Mouse (Mus musculus): ENCODE measurements around the gene Trip10. TPM values are rescaled to one million over a fixed set of nuclear protein-coding genes. Genes with fewer than 3 reads are reported as not detected.

Gene Trip10
- total RNA-seq, 2 experiments from 2014 or later, result 7.5 to 9.9 TPM

DNA sequence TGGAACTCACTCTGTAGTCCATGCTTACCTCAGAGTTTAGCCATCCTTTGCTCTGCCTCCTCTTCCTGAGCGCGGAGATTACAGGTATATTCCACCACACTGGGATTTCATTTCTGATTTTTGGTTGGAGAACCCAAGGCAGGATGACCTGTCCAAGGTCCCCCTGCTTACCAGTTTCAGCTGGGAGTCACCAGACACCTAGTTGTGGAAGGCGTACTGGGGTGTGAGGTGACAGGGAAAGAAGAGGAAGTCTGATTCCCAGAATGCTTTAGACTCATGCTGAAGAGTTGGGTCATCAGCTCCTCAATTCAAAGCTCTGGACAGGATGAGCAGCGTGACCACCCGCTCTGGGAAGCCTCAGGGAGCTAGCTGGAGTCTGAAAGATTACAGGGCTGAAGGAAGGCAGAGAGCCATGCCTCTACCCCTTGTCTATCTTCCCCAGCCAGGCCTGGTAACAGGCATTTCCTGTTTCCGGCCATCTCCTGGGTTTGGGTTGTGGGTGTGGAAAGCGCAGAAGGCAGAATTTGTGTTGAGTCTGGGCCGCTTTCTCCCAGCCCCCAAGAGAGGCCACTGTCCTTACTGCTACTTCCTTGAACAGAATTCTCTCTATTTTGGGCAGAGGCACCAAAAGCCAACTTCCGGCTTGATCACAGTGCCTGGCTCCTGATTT, 40.9 kb downstream of the Trip10 start:
- no peak for DNase-seq (ENCODE audit: low spot score in 2 of 2)

DNA sequence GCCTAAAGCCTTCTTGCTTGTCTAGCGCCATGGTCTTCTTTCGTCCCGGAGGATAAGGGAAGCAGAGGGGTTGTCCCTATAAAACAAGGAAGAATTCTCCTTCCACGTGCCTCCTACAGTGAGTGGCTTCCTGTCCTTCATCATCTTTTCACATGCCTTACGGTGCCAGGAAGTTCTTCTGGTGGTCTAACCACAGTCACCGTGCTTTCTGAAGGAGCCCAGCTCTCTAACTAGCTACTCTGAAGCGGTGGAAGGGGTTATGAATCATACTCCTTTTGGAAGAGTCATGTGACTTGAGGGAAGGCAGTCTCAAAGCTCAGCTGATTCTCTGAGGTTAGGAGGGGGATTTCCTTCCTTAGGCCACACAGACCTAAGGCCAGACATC, 41.4 kb downstream of the Trip10 start:
- DNase-seq (ENCODE audit: low spot score in 2 of 2), result no peak

DNA sequence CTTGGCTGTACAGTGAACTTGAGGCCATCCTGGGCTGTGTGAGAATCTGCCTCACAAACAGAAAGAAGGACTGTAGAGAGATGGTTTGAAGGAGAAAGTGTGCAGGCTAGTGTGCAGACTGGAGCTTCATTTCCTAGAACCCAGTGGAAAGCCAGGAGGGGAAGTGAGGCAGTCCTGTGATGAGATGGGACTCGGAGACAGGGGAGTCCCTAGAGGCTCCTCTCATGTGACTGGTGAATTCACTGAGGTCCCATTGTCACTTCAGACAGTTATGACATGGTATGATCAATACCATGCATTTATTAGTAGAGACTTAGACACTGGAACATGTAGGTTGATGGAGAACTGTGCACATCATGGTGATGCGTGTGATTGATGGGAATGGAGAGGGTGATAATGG, 43.0 kb downstream of the Trip10 start:
- no peak for DNase-seq (ENCODE audit: low spot score in 2 of 2)

DNA sequence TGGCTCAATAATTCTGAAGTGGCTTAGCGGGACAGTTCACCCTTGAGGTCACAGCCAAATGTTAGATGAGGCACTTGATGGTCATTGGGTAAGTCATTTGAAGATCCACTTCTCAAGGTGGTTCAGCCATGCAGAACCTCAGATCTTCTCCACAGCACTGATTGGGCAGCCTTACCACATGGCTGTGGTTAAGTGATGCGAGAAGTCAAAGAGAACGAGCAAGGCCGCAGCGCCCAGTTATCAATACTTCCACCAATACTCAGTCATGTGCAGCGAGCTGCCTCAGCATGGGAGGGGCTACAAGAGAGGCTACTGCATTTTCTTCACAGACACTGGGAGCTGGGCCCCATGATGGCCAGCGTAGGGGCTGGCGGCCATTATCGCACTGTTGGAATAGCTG, 43.7 kb downstream of the Trip10 start:
- DNase-seq (ENCODE audit: low spot score in 2 of 2), result no peak

DNA sequence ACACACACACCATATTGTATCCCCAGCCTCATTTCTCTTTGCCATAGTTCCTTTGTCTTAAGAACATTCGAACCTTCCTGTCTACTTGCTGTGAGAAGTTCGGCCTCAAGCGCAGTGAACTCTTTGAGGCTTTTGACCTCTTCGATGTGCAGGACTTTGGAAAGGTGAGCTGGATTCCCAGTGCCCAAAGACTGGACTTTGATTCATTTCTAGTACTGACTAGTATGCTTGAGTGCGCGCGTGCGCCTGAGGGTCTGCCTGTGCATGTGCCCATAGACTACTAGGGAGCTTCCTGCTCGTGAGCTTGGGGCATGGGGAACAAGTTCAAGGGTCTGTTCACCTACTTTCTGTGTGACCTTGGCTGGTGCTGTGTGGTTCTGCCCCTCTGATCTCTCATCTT, 46.7 kb downstream of the Trip10 start:
- DNase-seq (ENCODE audit: low spot score in 2 of 2), result no peak

DNA sequence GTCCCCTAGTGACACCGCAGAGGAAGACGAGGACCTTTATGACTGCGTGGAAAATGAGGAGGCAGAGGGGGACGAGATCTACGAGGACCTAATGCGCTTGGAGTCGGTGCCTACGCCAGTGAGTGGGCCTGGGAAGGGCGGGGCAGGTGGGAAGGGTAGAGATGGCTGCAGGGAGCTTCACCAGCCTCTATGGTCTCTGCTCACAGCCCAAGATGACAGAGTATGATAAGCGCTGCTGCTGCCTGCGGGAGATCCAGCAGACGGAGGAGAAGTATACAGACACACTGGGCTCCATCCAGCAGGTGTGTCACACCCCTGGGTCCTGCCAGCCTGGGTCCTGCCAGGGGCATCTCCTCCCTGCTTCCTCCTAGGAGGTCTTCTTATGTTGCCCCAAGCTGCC, 47.8 kb downstream of the Trip10 start:
- no peak for DNase-seq (ENCODE audit: low spot score in 2 of 2)

DNA sequence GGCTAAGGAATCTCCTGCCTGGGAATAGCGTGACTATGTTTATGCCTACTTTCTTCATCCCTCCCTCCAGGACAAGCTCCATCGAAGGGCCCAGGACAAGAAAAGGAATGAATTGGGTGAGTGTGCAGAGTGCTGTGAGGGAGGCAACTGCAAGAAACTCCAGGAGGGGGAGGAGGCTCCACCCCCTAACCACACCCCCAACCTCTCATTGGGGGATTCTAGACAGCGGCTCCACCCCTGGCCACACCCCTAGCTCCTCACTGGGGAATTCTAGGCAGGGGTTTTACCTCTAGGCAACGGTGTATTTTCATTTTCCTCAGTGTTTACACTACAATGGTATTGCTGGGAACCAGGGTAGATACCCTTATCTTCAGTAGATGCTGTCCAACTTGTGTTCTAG, 56.3 kb downstream of the Trip10 start:
- DNase-seq (ENCODE audit: low spot score in 2 of 2), result no peak

DNA sequence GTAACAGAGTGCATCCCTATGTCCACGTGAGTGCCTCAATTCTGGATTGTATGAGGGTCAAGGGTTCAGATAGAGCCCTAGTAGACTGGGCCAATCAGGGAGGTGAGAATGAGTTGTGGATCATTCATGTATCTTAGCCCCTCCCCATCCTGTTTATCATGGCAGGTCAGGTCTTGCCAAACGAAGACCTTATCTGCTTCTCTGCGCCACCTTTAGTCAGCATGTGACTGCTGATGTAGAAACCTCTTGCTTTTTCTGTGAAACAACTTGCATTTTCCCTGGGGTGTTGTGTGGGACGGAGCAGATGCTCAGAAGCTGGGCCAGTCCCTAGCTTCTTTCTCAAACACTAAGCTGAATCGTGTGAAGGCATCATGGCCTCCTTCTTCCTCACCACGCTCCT, 57.8 kb downstream of the Trip10 start:
- DNase-seq (ENCODE audit: low spot score in 2 of 2), result peak; percentile 3 to 13

DNA sequence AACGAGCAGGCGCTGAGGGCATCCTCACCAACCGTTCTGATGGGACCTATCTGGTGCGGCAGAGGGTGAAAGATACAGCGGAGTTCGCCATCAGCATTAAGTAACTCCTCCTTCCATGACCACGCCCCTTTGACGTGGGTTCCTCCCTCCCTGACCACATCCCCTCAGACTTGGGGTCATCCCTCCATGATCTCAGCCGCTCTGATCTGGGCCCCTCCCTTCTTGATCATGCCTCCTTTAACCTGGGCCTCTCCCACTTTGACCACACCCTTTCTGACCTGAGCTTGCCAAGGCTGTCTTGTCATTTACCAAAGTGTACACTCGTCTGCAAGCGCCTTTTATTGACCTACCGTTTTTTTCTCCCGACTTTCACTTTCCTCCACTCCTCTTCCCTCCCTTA, 62.5 kb downstream of the Trip10 start:
- no peak for DNase-seq (ENCODE audit: low spot score in 2 of 2)

Small RNA genes lying within 50 kb of the gene (microRNA-seq; reads per million reads assigned to microRNA genes)
- 0 reads per million in 2 experiments for gene Mir6978

Other genes with a start within 250 kb of the Trip10 start
- gene Pspn, start 249.4 kb upstream of the Trip10 start, total RNA-seq (2021), result not detected
- 10 to 100 TPM; 67.3 to 68.6 TPM for gene Gtf2f1, start 238.2 kb upstream of the Trip10 start, total RNA-seq (2021)
- gene Gm17949, start 238.0 kb upstream of the Trip10 start, total RNA-seq (2021), result under 1 TPM; 0.37 to 0.38 TPM
- 100 to 1,000 TPM; 114 to 117 TPM for gene Khsrp, start 217.9 kb upstream of the Trip10 start, total RNA-seq (2021)
- not detected for gene Slc25a41, start 207.8 kb upstream of the Trip10 start, total RNA-seq (2021)
- gene Crb3, start 190.3 kb upstream of the Trip10 start, total RNA-seq (2021), result 1 to 10 TPM in 1 of 2 experiments, under 1 TPM in 1; 0.71 to 1.2 TPM
- 100 to 1,000 TPM; 374 to 393 TPM for gene Slc25a23, start 189.6 kb upstream of the Trip10 start, total RNA-seq (2021)
- gene Dennd1c, start 170.9 kb upstream of the Trip10 start, total RNA-seq (2021), result 1 to 10 TPM; 1.1 to 1.4 TPM
- 100 to 1,000 TPM; 515 to 565 TPM for gene Tubb4a, start 161.7 kb upstream of the Trip10 start, total RNA-seq (2021)
- 1 to 10 TPM; 1.0 to 1.2 TPM for gene Tnfsf9, start 144.1 kb upstream of the Trip10 start, total RNA-seq (2021)
- under 1 TPM in 1 of 2 experiments, not detected in 1; 0.40 TPM for gene Cd70, start 99.7 kb upstream of the Trip10 start, total RNA-seq (2021)
- not detected for gene Tnfsf14, start 55.3 kb upstream of the Trip10 start, total RNA-seq (2021)
- gene C3, start 21.3 kb upstream of the Trip10 start, total RNA-seq (2021), result 1 to 10 TPM; 1.9 to 2.5 TPM
- gene Gpr108, start 1.0 kb upstream of the Trip10 start, total RNA-seq (2021), result 10 to 100 TPM; 26.7 to 27.1 TPM
- gene Vav1, start 29.6 kb downstream of the Trip10 start, total RNA-seq (2021), result 1 to 10 TPM; 3.9 to 4.2 TPM
- gene Adgre1, start 109.2 kb downstream of the Trip10 start, total RNA-seq (2021), result 1 to 10 TPM; 3.6 to 4.2 TPM